ENCODE assay signal across 8 mouse cellular contexts in genomic region chr4:47598216-47598615, GRCm38 (mm10).
DNase-seq lines count a peak whose midpoint lies in the region; ATAC-seq lines count a peak whose summit lies in the region.

No protein-coding gene starts in this region.

- peak; percentile 40 for DNase-seq in CD4-positive, CD25-positive, alpha-beta regulatory T cell, adult 2 months (ENCODE audit: low read depth, low spot score)
- DNase-seq in kidney, postnatal 4 days, result peak; percentile 62 to 68
- no peak for DNase-seq in kidney, adult 9 months
- DNase-seq in A20 (ENCODE audit: low read depth, low spot score), result peak; percentile 22
- peak; percentile 53 to 58 for DNase-seq in cerebellum, postnatal 36 days
- peak; percentile 40 for DNase-seq in thymus, postnatal 25 days
- DNase-seq in gastrocnemius, adult 18-20 months (ENCODE audit: low spot score), result no peak

- no peak for ATAC-seq in CD4-positive, CD25-positive, alpha-beta regulatory T cell, adult 4 months

Comparison
In these comparisons a context has a peak if more than half of its experiments do, and no peak if none do; other contexts are left out.
1. DNase-seq: peak in CD4-positive, CD25-positive, alpha-beta regulatory T cell, adult 2 months (single experiment), kidney, postnatal 4 days (2 of 2), A20 (single experiment), cerebellum, postnatal 36 days (2 of 2) and thymus, postnatal 25 days (single experiment); none in kidney, adult 9 months (single experiment) and gastrocnemius, adult 18-20 months (single experiment).